Mouse (Mus musculus) liver, adult 10 weeks (tissue): Measurements from ENCODE around the gene Foxn3. TPM values are rescaled to one million over a fixed set of nuclear protein-coding genes. Genes with fewer than 3 reads are reported as not detected.

ENCODE experiments used
- polyA plus RNA-seq: library from polyadenylated mRNA; stranded (reverse); fragments of 350-450 nt; fragmentation: Illumina TruSeq; extraction: RNeasy Lipid Tissue Mini Kit (QIAGEN cat#74804); gene quantifications from one replicate; pipeline ENCODE4 v1.2.3, GENCODE M21; 2014; ENCODE audit warnings: low read depth, low replicate concordance

Foxn3 gene
- 24.9 TPM for polyA plus RNA-seq

GRCm38 (mm10) chr12:99563219-99564059 lies at the start of gene Foxn3:
Gene Foxn3, minus strand, starts transcription at chr12:99563582.

